Mouse (Mus musculus): ENCODE data around the gene Cyb5r4. TPM values are rescaled to one million over a fixed set of nuclear protein-coding genes. Genes with fewer than 3 reads are reported as not detected.
"Not testable (repeated sequence)": the region's sequence is repeated elsewhere in the genome, so short reads cannot be mapped to it uniquely, and the experiment has no call there.

The Cyb5r4 gene
- polyA plus RNA-seq, 1 experiment from 2014 or later, result 43.2 TPM

GRCm38 (mm10) chr9:87049425-87049824 is 27.6 kb downstream of the Cyb5r4 start:
- 55% methylated on average over 4 of the region's 4 CpGs for WGBS
- no peaks in the 10 kb centered on the region for H3K4me1 ChIP-seq (ENCODE audit: control insufficient read depth, insufficient read depth, low read length)
- H3K9me3 ChIP-seq (ENCODE audit: control insufficient read depth, low read length), result no peaks in the 10 kb centered on the region
- no peak overlapping the region for H3K9ac ChIP-seq (ENCODE audit: low read depth, low read length)
- ATAC-seq (ENCODE audit: low read depth) (peak; percentile 75), DNase-seq (ENCODE audit: low spot score) (peak; percentile 54)
- no peak overlapping the region for H3K4me3 ChIP-seq (ENCODE audit: low read depth, low read length)
- no peaks in the 10 kb centered on the region for H3K27me3 ChIP-seq (replicated peaks; ENCODE audit: control insufficient read depth, insufficient read depth, low read length)
- no peak overlapping the region for H3K27ac ChIP-seq (replicated peaks; ENCODE audit: low read depth, low read length)
- 0 out of 2 replicates have a peak, but pooled peaks cover 8% of the 10 kb centered on the region for H3K36me3 ChIP-seq (ENCODE audit: control insufficient read depth, insufficient read depth, low read length)
- H3K4me2 ChIP-seq (ENCODE audit: low read depth, low read length), result no peak overlapping the region

GRCm38 (mm10) chr9:87055547-87056235 is 33.9 kb downstream of the Cyb5r4 start:
- Histone ChIP-seq H3K4me2 (ENCODE audit: low read depth, low read length) (no peak overlapping the region), H3K9me3 (ENCODE audit: control insufficient read depth, low read length) (no peaks in the 10 kb centered on the region), H3K27me3 (replicated peaks; ENCODE audit: control insufficient read depth, insufficient read depth, low read length) (no peaks in the 10 kb centered on the region), H3K27ac (replicated peaks; ENCODE audit: low read depth, low read length) (no peak overlapping the region), H3K4me3 (ENCODE audit: low read depth, low read length) (no peak overlapping the region), H3K36me3 (ENCODE audit: control insufficient read depth, insufficient read depth, low read length) (peaks cover 25% of the 10 kb centered on the region), H3K4me1 (ENCODE audit: control insufficient read depth, insufficient read depth, low read length) (no peaks in the 10 kb centered on the region), H3K9ac (ENCODE audit: low read depth, low read length) (no peak overlapping the region)
- 88% methylated on average over 11 of the region's 11 CpGs for WGBS
- DNase-seq (ENCODE audit: low spot score) (no peak), ATAC-seq (ENCODE audit: low read depth) (no peak)

GRCm38 (mm10) chr9:87062337-87062736 is 40.5 kb downstream of the Cyb5r4 start:
- Histone ChIP-seq H3K4me1 (ENCODE audit: control insufficient read depth, insufficient read depth, low read length) (no peaks in the 10 kb centered on the region), H3K4me3 (ENCODE audit: low read depth, low read length) (no peak overlapping the region), H3K36me3 (ENCODE audit: control insufficient read depth, insufficient read depth, low read length) (peaks cover 21% of the 10 kb centered on the region), H3K4me2 (ENCODE audit: low read depth, low read length) (no peak overlapping the region), H3K27me3 (replicated peaks; ENCODE audit: control insufficient read depth, insufficient read depth, low read length) (no peaks in the 10 kb centered on the region), H3K27ac (replicated peaks; ENCODE audit: low read depth, low read length) (no peak overlapping the region), H3K9me3 (ENCODE audit: control insufficient read depth, low read length) (no peaks in the 10 kb centered on the region), H3K9ac (ENCODE audit: low read depth, low read length) (no peak overlapping the region)
- ATAC-seq (ENCODE audit: low read depth), result no peak
- 80% methylated on average over 5 of the region's 5 CpGs for WGBS
- DNase-seq (ENCODE audit: low spot score), result no peak

- DNase-seq (ENCODE audit: low spot score) (no peak), ATAC-seq (ENCODE audit: low read depth) (no peak)
- no peak overlapping the region for H3K4me3 ChIP-seq (ENCODE audit: low read depth, low read length)
- 72% methylated on average over 1 of the region's 1 CpGs for WGBS
- no peak overlapping the region for H3K4me2 ChIP-seq (ENCODE audit: low read depth, low read length)
- no peaks in the 10 kb centered on the region for H3K4me1 ChIP-seq (ENCODE audit: control insufficient read depth, insufficient read depth, low read length)
- no peak overlapping the region for H3K27ac ChIP-seq (replicated peaks; ENCODE audit: low read depth, low read length)
- H3K9me3 ChIP-seq (ENCODE audit: control insufficient read depth, low read length), result no peaks in the 10 kb centered on the region
- H3K27me3 ChIP-seq (replicated peaks; ENCODE audit: control insufficient read depth, insufficient read depth, low read length), result no peaks in the 10 kb centered on the region
- H3K36me3 ChIP-seq (ENCODE audit: control insufficient read depth, insufficient read depth, low read length), result peaks cover 22% of the 10 kb centered on the region; the same call in 1 of the 2 replicates
- H3K9ac ChIP-seq (ENCODE audit: low read depth, low read length), result no peak overlapping the region
Observed at GRCm38 (mm10) chr9:87068160-87068559, 46.3 kb downstream of the Cyb5r4 start.

- not testable (repeated sequence) for H3K9me3 ChIP-seq (ENCODE audit: control insufficient read depth, low read length); H3K4me2 ChIP-seq (ENCODE audit: low read depth, low read length); H3K4me1 ChIP-seq (ENCODE audit: control insufficient read depth, insufficient read depth, low read length); H3K27me3 ChIP-seq (replicated peaks; ENCODE audit: control insufficient read depth, insufficient read depth, low read length); H3K9ac ChIP-seq (ENCODE audit: low read depth, low read length); ATAC-seq (ENCODE audit: low read depth); H3K27ac ChIP-seq (replicated peaks; ENCODE audit: low read depth, low read length); DNase-seq (ENCODE audit: low spot score); H3K4me3 ChIP-seq (ENCODE audit: low read depth, low read length)
- H3K36me3 ChIP-seq (ENCODE audit: control insufficient read depth, insufficient read depth, low read length), result peaks cover 22% of the 10 kb centered on the region; the same call in 1 of the 2 replicates
- WGBS, result 92% methylated on average over 3 of the region's 3 CpGs
Observed at GRCm38 (mm10) chr9:87071566-87071965, 49.8 kb downstream of the Cyb5r4 start.

- Histone ChIP-seq H3K4me2 (ENCODE audit: low read depth, low read length) (no peak overlapping the region), H3K9ac (ENCODE audit: low read depth, low read length) (no peak overlapping the region), H3K4me1 (ENCODE audit: control insufficient read depth, insufficient read depth, low read length) (no peaks in the 10 kb centered on the region), H3K27me3 (replicated peaks; ENCODE audit: control insufficient read depth, insufficient read depth, low read length) (no peaks in the 10 kb centered on the region), H3K36me3 (ENCODE audit: control insufficient read depth, insufficient read depth, low read length) (no peaks in the 10 kb centered on the region), H3K4me3 (ENCODE audit: low read depth, low read length) (no peak overlapping the region), H3K9me3 (ENCODE audit: control insufficient read depth, low read length) (no peaks in the 10 kb centered on the region), H3K27ac (replicated peaks; ENCODE audit: low read depth, low read length) (no peak overlapping the region)
- ATAC-seq (ENCODE audit: low read depth) (peak; percentile 71; the same call in 1 of the 2 replicates), DNase-seq (ENCODE audit: low spot score) (peak; percentile 20)
- 43% methylated on average over 2 of the region's 2 CpGs for WGBS
Observed at GRCm38 (mm10) chr9:87077919-87078318, 56.1 kb downstream of the Cyb5r4 start.

GRCm38 (mm10) chr9:87079511-87079910 is 57.7 kb downstream of the Cyb5r4 start:
- WGBS, result 56% methylated on average over 2 of the region's 2 CpGs

GRCm38 (mm10) chr9:87086991-87087390 is 65.2 kb downstream of the Cyb5r4 start:
- WGBS, result 76% methylated on average over 4 of the region's 4 CpGs
- no peak overlapping the region for H3K4me2 ChIP-seq (ENCODE audit: low read depth, low read length)

More at GRCm38 (mm10) chr9:87079511-87079910, 57.7 kb downstream of the Cyb5r4 start:
- H3K9me3 ChIP-seq (ENCODE audit: control insufficient read depth, low read length), result no peaks in the 10 kb centered on the region
- no peaks in the 10 kb centered on the region for H3K36me3 ChIP-seq (ENCODE audit: control insufficient read depth, insufficient read depth, low read length)
- H3K4me2 ChIP-seq (ENCODE audit: low read depth, low read length), result no peak overlapping the region
- no peak for DNase-seq (ENCODE audit: low spot score)
- no peaks in the 10 kb centered on the region for H3K27me3 ChIP-seq (replicated peaks; ENCODE audit: control insufficient read depth, insufficient read depth, low read length)
- H3K4me1 ChIP-seq (ENCODE audit: control insufficient read depth, insufficient read depth, low read length), result no peaks in the 10 kb centered on the region
- H3K4me3 ChIP-seq (ENCODE audit: low read depth, low read length), result no peak overlapping the region
- no peak overlapping the region for H3K9ac ChIP-seq (ENCODE audit: low read depth, low read length)
- ATAC-seq (ENCODE audit: low read depth), result no peak
- no peak overlapping the region for H3K27ac ChIP-seq (replicated peaks; ENCODE audit: low read depth, low read length)

GRCm38 (mm10) chr9:87097989-87098388 is 76.2 kb downstream of the Cyb5r4 start:
- WGBS, result 57% methylated on average over 2 of the region's 2 CpGs
- Histone ChIP-seq H3K4me2 (ENCODE audit: low read depth, low read length) (no peak overlapping the region), H3K27me3 (replicated peaks; ENCODE audit: control insufficient read depth, insufficient read depth, low read length) (no peaks in the 10 kb centered on the region), H3K9ac (ENCODE audit: low read depth, low read length) (no peak overlapping the region), H3K4me3 (ENCODE audit: low read depth, low read length) (no peak overlapping the region), H3K27ac (replicated peaks; ENCODE audit: low read depth, low read length) (no peak overlapping the region), H3K9me3 (ENCODE audit: control insufficient read depth, low read length) (no peaks in the 10 kb centered on the region), H3K4me1 (ENCODE audit: control insufficient read depth, insufficient read depth, low read length) (no peaks in the 10 kb centered on the region), H3K36me3 (ENCODE audit: control insufficient read depth, insufficient read depth, low read length) (no peaks in the 10 kb centered on the region)
- ATAC-seq (ENCODE audit: low read depth) (no peak), DNase-seq (ENCODE audit: low spot score) (no peak)

More at GRCm38 (mm10) chr9:87086991-87087390, 65.2 kb downstream of the Cyb5r4 start:
- Histone ChIP-seq H3K4me3 (ENCODE audit: low read depth, low read length) (no peak overlapping the region), H3K4me1 (ENCODE audit: control insufficient read depth, insufficient read depth, low read length) (no peaks in the 10 kb centered on the region), H3K9ac (ENCODE audit: low read depth, low read length) (no peak overlapping the region), H3K9me3 (ENCODE audit: control insufficient read depth, low read length) (no peaks in the 10 kb centered on the region), H3K27me3 (replicated peaks; ENCODE audit: control insufficient read depth, insufficient read depth, low read length) (no peaks in the 10 kb centered on the region), H3K36me3 (ENCODE audit: control insufficient read depth, insufficient read depth, low read length) (no peaks in the 10 kb centered on the region), H3K27ac (replicated peaks; ENCODE audit: low read depth, low read length) (no peak overlapping the region)
- ATAC-seq (ENCODE audit: low read depth) (no peak), DNase-seq (ENCODE audit: low spot score) (no peak)

All from embryonic facial prominence, embryonic 14.5 days (tissue).